Mouse (Mus musculus) C2C12 (cell line): ENCODE data around the gene Slirp. TPM values are rescaled to one million over a fixed set of nuclear protein-coding genes. Genes with fewer than 3 reads are reported as not detected.

Source experiments
- H3K27me3 ChIP-seq: one replicate; pipeline ENCODE4 v1.6.1; 2011; ENCODE audit not compliant: control insufficient read depth, insufficient read depth, insufficient read length
- H3K36me3 ChIP-seq: one replicate; pipeline ENCODE4 v1.6.1; 2011; ENCODE audit not compliant: control insufficient read depth, insufficient read depth
- H3K4me3 ChIP-seq: one replicate; pipeline ENCODE4 v1.5.1; 2011; ENCODE audit warnings: mild to moderate bottlenecking, control low read depth; ENCODE audit not compliant: poor library complexity, insufficient read depth, severe bottlenecking
- H3K79me2 ChIP-seq: one replicate; pipeline ENCODE4 v1.6.1; 2011; ENCODE audit not compliant: control insufficient read depth, insufficient read depth
- H3K79me3 ChIP-seq: one replicate; pipeline ENCODE4 v1.6.1; 2011; ENCODE audit warnings: low read depth, control low read depth
- H3ac ChIP-seq: one replicate; pipeline ENCODE3; 2011; ENCODE audit warnings: low read depth; ENCODE audit not compliant: control insufficient read depth, insufficient read length
- CEBPB ChIP-seq: IDR thresholded peaks from one replicate; pipeline ENCODE4 v1.6.1; 2011; ENCODE audit warnings: low read depth, mild to moderate bottlenecking, control low read depth, moderate library complexity
- CTCF ChIP-seq: IDR thresholded peaks from one replicate; pipeline ENCODE4 v1.5.1; 2011; ENCODE audit not compliant: control insufficient read depth, insufficient read depth, insufficient read length
- FOSL1 ChIP-seq: IDR thresholded peaks from one replicate; pipeline ENCODE4 v1.8.0; 2011; ENCODE audit warnings: mild to moderate bottlenecking, low read length; ENCODE audit not compliant: poor library complexity, insufficient read depth, severe bottlenecking
- MAX ChIP-seq: IDR thresholded peaks from one replicate; pipeline ENCODE4 v1.6.1; 2011; ENCODE audit warnings: mild to moderate bottlenecking, control low read depth
- MYOD1 ChIP-seq: IDR thresholded peaks from one replicate; pipeline ENCODE4 v1.6.1; 2011; ENCODE audit warnings: low read depth; ENCODE audit not compliant: control insufficient read depth, insufficient read length
- MYOG ChIP-seq: IDR thresholded peaks from one replicate; pipeline ENCODE4 v1.6.1; 2011; ENCODE audit not compliant: control insufficient read depth, insufficient read length; ENCODE audit errors: extremely low read depth
- USF1 ChIP-seq: IDR thresholded peaks from one replicate; pipeline ENCODE4 v1.6.1; 2011; ENCODE audit warnings: low read depth, mild to moderate bottlenecking, control low read depth, moderate library complexity
- polyA plus RNA-seq: library from polyadenylated mRNA; unstranded; fragments of >200 nt; fragmentation: generic; extraction: Trizol; gene quantifications from one replicate; pipeline ENCODE4 v1.2.1, GENCODE M21; 2012; ENCODE audit warnings: missing spikeins

Gene Slirp
- polyA plus RNA-seq, 1 experiment: 84.9 TPM

GRCm38 (mm10) chr12:87426354-87427031 lies 17.2 kb upstream of the Slirp start:
- Histone ChIP-seq H3K27me3 (no peaks in the 10 kb centered on the region), H3K4me3 (no peak overlapping the region), H3K79me3 (no peaks in the 10 kb centered on the region), H3ac (no peak overlapping the region), H3K36me3 (peaks cover 69% of the 10 kb centered on the region), H3K79me2 (no peaks in the 10 kb centered on the region)
- TF ChIP-seq MYOG (no peak), MAX (no peak), MYOD1 (no peak), CEBPB (no peak), USF1 (no peak), CTCF (no peak), FOSL1 (no peak)

DNA sequence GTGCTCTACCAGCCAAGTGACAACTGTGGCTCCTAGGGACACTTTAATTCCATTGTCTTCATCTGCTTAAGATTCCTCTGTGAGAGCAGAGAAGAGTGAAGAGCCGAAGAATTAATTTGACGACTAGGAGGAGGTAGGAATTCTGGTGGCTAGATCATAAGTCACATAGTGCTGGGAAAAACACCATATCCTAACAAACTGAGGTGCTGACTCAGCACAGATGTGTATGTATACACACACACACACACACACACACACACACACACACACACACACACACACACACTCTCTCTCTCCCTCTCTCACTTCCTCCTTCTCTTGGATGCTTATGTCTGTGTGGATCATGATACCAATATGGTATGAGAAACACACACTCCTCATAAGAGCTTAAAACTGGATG lies 15.4 kb upstream of the Slirp start:
- Histone ChIP-seq H3K79me3 (no peaks in the 10 kb centered on the region), H3ac (no peak overlapping the region), H3K36me3 (peaks cover 80% of the 10 kb centered on the region), H3K27me3 (no peaks in the 10 kb centered on the region), H3K4me3 (no peak overlapping the region), H3K79me2 (no peaks in the 10 kb centered on the region)
- TF ChIP-seq MYOG (no peak), USF1 (no peak), FOSL1 (no peak), CEBPB (no peak), MAX (no peak), CTCF (no peak), MYOD1 (no peak)

GRCm38 (mm10) chr12:87428885-87429284 lies 14.8 kb upstream of the Slirp start:
- no peak for TF ChIP-seq USF1
- TF ChIP-seq CTCF: no peak
- TF ChIP-seq MYOG: no peak
- TF ChIP-seq MAX: no peak
- TF ChIP-seq MYOD1: no peak
- no peak for TF ChIP-seq FOSL1
- TF ChIP-seq CEBPB: no peak
- Histone ChIP-seq H3K79me2 (no peaks in the 10 kb centered on the region), H3K36me3 (peaks cover 86% of the 10 kb centered on the region), H3K79me3 (no peaks in the 10 kb centered on the region), H3K27me3 (no peaks in the 10 kb centered on the region), H3ac (no peak overlapping the region), H3K4me3 (no peak overlapping the region)

DNA sequence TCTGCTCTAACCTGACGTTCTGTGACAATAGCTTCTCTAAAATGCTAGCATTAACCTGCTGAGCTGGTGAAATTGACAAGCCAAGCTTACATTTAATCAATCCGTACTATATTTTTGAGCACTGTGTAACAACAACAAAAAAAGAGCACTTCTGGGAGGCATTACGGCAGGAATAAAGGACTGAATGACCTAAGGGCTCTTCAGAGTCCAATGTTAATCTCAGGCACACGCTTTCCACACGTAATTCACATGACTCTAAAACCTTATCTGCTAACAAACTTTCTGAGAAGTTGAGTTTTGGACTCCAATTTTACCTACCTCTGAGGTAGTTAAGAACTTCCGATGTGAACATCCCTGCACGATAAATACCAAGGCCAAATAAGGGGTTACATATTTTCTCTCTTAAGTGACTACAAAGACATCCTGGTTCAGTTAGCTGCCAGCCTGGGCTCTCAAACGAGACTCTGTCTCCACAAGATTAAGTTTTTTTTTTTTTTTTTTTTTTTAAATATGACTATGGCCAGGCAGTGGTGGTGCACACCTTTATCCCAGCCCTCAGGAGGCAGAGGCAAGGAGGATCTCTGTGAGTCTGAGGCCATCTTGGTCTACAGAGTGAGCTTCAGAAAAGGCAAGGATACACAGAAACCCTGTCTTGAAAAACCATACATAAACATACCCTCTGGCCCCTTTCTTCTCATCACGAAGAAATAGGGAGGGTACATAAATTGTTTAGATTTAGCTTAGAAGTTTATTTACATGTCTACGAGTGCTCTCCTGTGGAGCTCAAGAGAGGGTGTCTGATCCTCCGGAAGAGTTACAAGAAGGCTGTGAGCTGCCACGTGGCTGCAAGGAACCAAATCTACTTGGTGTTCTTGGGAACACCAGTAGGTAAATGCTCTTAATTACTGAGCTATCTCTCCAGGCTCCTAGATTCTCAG lies 1.2 kb upstream of the Slirp start:
- H3K79me2 ChIP-seq: peaks cover 100% of the 10 kb centered on the region
- H3K27me3 ChIP-seq: no peaks in the 10 kb centered on the region
- H3K4me3 ChIP-seq: peak overlapping the region; percentile 99
- H3ac ChIP-seq: peak overlapping the region; percentile 43
- H3K36me3 ChIP-seq: peaks cover 59% of the 10 kb centered on the region
- peaks cover 93% of the 10 kb centered on the region for H3K79me3 ChIP-seq
- TF ChIP-seq CEBPB: no peak
- TF ChIP-seq MAX: peak; percentile 73
- no peak for TF ChIP-seq MYOG

DNA sequence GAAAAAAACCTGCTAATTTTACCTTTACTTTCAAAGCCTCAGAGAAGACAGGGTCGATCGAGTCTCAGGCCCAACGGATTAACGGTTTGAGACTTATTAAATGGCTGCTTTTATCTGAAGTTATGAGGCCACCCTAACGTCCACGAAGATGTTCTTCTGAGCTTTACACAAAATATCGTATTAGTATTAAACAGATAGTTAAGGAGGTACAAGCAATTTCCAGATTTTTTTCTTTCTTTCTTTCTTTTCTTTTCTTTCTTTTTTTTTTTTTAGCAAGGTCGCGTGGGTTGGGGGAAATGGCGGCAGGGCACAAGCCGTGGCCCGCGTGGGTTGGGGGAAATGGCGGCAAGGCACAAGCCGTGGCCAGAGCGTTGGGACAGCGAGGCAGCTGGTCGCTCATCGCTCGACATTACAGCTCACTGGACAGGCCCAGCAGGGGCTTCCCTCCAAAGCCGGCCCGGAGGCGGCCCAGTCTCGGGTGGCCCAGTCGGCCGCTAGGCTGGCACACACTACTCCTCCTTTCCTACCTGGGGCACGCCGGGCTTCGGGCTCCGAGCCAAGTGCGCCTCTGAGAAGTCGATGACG lies 489 bp upstream of the Slirp start:
- no peak for TF ChIP-seq FOSL1
- TF ChIP-seq MAX: no peak
- peaks cover 59% of the 10 kb centered on the region for H3K36me3 ChIP-seq
- peaks cover 100% of the 10 kb centered on the region for H3K79me2 ChIP-seq

DNA sequence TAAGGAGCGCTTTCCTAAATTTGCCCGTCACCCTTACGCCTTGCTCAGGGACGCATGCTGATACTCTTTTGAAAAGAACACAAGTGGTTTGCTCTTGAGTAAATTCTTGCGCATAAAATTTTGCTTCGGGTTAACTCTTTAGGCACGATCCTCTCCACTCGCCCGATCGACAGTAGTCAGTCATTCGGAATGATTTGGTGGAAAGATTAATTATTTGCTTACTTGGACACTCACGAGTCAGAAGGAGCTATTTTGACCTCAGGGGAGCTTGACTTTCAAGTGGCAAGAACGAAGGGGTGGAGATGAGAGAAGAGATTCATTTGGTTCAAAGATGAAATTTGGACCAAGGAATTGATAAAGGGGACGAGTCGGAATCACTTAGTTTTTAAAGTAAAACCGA lies 515 bp downstream of the Slirp start:
- Histone ChIP-seq H3K4me3 (peak overlapping the region; percentile 99), H3K79me3 (peaks cover 76% of the 10 kb centered on the region), H3ac (no peak overlapping the region), H3K27me3 (no peaks in the 10 kb centered on the region), H3K36me3 (peaks cover 60% of the 10 kb centered on the region), H3K79me2 (peaks cover 91% of the 10 kb centered on the region)
- no peak for TF ChIP-seq MAX
- TF ChIP-seq MYOG: no peak
- no peak for TF ChIP-seq CTCF

More for the DNA sequence above, 489 bp upstream of the Slirp start:
- Histone ChIP-seq H3K27me3 (no peaks in the 10 kb centered on the region), H3ac (peak overlapping the region; percentile 79), H3K4me3 (peak overlapping the region; percentile 99), H3K79me3 (peaks cover 86% of the 10 kb centered on the region)
